Mouse (Mus musculus) megakaryocyte, embryonic 14.5 days (primary cell): ENCODE measurements at regions not wholly inside any gene's neighbourhood (a gene's known extent, or its start where the extent isn't known, plus 50 kb on each side); places are given as distances from the start of the nearest gene placed in this dataset.

Experiments
- FLI1 ChIP-seq: IDR thresholded peaks from 2 replicates; pipeline ENCODE4 v1.6.1; 2012; ENCODE audit warnings: low read length, inconsistent platforms, mixed read lengths
- GATA1 ChIP-seq: IDR thresholded peaks from 3 replicates; pipeline ENCODE4 v1.6.1; 2012; ENCODE audit warnings: mixed read lengths, low read length, inconsistent platforms, borderline replicate concordance

GRCm38 (mm10) chr8:64395816-64396215 lies 189.7 kb upstream of the Tll1 start:
- TF ChIP-seq FLI1 (no peak), GATA1 (no peak)
